Mouse (Mus musculus): ENCODE results near the gene Slc25a48.

Slc25a48 gene

DNA sequence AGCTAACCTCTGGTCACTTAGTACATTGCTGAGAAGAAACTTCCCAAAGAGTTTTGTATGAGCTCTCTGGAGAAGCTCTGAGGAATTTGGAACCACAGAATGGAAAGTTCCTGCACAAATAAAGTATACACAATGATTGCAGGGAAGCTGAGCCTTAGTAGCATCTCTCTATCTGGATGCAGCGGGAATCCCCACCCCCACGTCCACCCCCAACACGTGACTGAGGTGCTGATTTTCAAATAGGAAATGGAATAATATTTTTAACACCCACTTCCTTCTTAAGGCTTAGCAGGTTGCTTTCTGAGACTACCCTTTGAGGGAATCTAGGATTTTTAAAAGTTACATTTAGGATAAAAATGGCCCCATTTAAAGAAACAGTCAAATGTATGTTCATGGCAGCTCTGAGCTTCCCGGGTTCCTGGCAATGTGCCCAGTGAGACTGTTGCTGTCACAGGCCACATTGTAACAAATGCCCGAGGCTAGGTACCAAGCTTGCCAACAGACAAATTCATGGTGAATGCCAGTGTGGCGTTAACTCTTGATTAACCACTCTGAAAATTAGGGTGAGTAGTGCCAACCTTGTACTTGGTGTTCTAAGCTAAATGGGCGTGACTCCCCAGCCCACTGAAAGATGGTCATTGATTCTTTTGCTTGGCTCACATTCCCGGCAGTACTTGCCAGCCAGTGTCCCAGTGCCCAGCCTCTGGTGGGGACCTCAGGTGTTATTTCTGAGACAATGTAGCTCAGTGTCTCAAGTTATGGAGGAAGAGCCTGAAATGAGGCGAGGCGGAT lies 11.3 kb downstream of the Slc25a48 start:
- peak; percentile 82 for DNase-seq (ENCODE audit: low read depth, low spot score)

DNA sequence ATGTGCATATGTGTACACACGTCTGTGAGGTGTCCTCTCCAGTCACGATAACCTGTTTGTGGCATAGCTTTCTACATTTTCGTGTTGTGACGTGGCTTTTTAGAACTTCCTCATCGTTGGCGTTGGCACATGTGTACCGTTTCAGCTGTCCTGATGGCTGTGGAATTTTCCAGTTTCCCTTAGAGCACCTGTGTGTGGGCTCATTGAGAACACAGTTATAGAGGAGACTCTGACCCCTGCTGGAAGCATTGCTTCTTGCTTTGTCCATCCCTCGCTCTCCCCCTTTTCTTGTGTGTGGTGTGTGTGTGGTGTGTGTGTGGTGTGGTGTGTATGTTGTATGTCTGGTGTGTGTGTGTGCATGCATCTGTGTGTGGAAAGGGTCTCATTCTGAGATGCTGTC lies 11.9 kb downstream of the Slc25a48 start:
- DNase-seq (ENCODE audit: low read depth, low spot score): peak; percentile 58

DNA sequence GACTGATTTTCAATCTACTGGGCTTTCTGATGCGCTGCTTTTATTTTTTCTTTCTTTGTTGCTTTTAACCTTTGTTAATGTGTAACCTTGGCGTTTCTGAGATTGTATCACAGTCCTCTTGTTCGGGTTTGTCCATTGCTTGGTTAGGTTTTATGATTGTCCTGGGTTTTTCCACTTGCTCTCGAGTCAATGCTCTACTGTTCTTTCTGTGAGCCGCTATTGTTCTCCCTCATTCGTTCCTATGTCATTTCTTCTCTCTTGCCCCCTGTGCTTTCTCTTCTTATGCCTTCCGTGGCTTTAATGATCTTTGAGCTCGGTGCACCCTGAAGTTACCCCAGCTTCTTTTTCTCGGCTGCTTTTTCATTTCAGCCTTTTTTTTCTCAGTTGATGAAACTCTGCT lies 19.8 kb downstream of the Slc25a48 start:
- peak; percentile 70 for DNase-seq (ENCODE audit: low read depth, low spot score)

DNA sequence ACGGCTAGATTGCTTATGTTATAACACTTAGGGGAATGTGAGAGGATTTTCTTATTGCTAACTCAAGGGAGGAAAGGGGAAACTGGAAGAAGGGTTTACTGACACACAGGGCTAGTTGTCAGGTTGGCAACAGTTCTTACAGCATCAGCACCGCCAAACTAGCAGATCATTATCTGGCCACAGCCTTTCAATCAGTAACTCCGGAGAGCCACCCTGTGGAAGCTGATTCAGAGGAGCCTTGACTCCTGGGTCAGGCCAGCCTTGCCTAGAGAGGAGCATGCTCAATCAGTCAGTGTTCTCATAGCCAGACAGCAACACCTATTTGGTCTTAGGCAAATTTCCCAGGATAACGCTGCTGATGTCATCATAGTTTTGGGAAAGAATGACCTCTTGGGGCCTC lies 23.3 kb downstream of the Slc25a48 start:
- no peak for DNase-seq (ENCODE audit: low read depth, low spot score)

DNA sequence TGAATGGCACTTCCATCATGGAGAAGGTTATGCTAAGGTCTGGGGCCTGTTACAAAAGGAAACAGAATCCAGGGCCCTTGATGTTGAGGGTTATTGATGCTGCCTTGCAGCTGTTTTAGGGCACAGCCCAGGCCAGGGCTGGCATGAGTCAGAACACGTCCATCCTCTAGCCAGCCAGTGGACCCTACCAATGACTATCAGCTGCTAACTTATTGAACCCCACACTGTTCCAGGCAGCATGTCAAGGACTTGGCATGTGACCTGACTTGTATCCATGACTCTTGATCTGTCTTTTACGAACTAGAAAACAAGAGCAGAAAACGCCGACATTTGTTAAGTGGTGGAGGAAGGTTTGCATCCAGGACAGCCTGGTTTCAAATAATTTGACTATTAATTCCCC lies 24.6 kb downstream of the Slc25a48 start:
- no peak for DNase-seq (ENCODE audit: low read depth, low spot score)

DNA sequence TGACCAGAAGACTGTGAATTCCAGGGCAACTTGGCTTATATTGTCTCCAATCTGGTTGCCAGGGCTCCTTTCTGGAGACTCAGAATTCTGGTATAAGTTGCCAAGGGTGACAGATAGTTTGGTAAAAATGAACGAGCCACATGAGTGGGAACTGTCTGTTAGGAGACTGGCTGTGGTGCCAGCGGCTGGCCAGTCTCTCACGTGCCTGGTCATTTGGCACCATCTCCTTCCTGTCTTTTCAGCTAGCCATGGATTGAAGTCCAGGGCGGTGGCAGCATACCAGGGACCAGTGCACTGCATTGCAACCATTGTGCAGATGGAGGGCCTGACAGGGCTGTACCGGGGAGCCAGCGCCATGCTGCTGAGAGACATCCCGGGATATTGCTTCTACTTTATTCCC lies 25.1 kb downstream of the Slc25a48 start:
- DNase-seq (ENCODE audit: low read depth, low spot score): peak; percentile 36

DNA sequence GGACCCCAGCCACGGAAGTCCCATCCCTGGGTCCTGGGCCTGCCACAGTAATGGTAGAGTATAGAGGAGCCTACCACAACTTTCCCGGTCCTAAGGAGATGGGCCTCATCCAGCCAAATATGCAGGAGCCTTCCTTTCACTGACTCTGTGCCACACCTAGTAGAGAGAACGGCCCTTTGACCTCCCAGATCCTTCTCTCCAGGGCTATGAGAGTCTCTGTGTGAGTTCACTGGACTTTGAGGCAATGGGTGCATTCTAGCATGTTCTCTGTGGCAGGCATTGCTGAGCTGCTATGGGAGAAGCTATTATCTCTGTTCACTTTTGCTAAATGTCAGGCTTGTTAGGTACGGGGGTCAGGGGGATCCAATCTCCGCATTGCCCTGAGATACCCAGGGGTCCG lies 25.6 kb downstream of the Slc25a48 start:
- no peak for DNase-seq (ENCODE audit: low read depth, low spot score)

DNA sequence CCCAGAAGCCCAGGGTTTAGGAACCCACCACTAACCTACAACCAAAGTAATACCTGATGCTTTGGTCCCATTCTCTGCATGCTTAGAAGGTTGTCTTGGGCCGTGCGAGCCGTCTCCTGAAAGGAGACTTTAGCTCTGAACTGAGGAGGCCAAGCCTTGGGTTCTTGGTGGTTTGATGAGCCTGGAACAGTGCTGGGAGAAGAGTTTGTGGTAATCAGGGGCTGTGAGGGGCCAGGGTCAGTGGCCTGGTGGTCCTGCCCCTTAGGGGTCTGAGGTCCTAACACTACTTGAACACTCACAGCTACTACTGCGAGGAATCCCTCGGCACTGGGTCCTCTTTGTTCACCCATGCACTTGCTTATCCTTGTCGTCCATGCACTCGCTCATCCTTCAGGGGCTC lies 29.6 kb downstream of the Slc25a48 start:
- DNase-seq (ENCODE audit: low read depth, low spot score): no peak

DNA sequence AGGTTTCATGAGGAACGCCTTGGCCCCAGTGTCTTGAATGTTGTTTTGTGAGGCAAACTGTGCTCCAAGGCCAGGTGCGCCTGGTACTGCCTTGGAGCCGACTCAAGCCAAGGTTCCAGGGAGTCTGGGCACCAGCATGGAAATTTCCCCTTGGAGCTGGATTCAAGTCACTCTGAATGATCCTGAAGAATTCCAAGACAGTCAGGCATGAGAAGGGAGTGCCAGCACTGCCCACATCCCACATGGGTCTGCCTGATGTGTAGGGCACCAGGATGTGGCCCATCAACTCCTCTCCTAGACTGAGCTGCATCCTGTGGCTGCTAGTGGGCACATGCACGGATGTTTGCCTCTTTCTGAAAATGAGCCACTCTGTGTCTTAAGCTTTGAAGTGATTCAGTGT lies 30.4 kb downstream of the Slc25a48 start:
- DNase-seq (ENCODE audit: low read depth, low spot score): no peak

DNA sequence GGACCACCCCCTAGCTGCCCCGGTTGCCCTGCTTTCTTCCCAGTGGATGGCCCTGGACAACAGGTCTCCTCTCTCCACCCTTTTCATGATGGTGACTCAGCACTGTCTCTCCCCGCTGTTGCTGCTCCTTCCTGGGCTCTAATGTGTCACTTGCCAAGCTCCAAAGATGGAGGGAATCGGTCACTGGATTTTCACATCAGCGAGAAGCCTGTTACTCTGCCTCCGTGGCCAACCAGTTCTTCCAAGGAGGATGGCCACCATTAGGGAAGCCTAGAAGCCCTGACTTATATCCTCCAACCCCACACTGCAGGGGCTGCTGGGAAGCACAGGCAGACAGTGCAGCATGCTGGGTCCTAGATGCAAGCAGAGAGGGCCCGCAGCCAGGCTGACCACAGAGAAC lies 33.1 kb downstream of the Slc25a48 start:
- no peak for DNase-seq (ENCODE audit: low read depth, low spot score)

DNA sequence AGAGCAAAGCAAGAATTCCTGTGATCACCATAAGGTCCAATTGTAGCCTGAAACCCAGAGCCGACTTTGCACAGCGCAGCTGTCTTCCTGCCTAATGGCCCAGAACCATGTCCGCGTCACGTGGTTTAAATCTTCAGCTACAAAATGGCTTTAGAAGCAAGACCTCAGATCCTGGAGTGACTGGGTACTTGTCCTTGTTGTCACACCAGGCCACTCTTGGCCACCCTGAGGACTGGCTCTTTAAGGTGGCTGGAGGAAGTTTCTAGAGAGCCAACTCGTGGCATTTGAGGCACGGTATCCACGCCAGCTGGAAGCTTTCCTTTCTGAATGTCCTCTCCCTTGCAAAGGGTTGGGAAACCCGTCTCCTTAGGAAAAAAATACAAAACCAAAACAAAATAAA lies 33.8 kb downstream of the Slc25a48 start:
- DNase-seq (ENCODE audit: low read depth, low spot score): no peak

DNA sequence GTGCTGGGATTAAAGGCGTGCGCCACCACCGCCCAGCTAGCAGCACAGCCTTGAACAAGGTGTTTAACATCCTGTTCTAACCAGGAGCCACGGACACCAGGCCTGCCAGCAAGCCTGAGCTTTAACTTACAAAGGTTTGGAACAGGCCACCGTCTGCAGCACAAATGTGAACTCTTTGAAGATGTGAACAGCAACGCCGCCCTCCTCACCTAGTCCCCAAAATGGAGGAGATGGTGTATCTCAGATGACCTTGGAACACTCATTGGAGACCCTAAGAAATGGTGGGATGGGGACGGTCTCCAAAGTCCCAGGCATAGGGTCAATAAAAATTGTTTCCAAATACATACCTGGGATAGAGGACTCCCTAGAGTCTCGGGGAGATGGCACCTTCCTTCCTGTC lies 34.5 kb downstream of the Slc25a48 start:
- no peak for DNase-seq (ENCODE audit: low read depth, low spot score)

DNA sequence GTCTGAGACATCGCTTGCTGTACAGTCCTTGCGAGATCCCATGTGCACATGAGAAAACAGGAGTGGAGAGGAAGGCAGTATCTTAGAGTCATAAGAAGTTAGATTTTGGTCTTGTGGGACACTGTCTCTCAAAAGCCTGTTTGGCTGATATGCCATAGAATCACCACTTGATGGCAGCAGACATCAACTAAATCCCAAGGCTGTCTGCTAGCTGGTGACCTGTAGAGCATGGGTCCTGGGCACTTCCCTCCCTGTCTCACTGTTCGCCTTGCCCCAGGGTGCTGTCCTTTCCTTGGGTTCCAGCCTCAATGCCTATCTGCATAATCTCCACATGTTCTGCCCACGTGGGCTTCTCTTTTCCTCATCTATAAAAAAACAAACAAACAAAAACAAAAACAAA lies 37.2 kb downstream of the Slc25a48 start:
- peak; percentile 84 for DNase-seq (ENCODE audit: low read depth, low spot score)

DNA sequence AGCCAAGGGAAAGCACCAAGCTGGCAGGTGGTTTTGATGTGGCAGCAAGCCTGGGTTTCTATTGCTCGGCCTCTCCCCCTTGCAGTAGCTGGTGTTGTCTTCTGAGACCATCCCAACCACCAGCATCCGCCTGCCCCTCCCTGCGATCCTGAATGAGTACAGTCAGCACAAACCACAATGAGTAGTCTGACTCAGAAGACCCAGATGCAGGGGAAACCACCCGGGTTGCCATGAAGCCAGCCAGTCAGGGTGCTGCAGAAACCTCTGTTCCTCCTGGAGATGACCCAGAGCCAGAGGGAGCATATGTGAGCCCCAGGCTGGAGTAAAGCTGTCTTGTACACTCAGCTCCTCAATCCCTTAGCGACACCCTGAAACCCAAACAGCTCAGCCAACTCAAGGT lies 38.6 kb downstream of the Slc25a48 start:
- no peak for DNase-seq (ENCODE audit: low read depth, low spot score)

DNA sequence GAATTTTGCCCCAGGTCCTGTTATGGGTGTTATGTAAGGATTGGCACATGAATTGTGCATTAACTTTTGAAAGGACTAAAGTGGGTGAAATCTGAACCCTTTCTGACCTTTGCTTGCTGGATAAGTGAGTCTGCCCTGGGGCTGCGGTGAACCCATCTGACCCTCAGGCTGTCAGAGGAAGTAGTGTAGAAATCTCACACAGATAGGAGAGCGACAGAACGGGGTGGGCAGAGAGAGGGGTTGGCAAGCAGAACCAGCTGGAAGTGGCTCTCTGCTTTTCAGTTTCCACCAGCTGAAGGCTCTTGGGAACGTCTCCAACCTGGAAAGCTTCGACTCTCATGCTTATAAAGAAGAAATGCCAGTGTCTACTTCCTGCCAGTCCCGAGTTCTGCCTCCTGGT lies 39.1 kb downstream of the Slc25a48 start:
- DNase-seq (ENCODE audit: low read depth, low spot score): peak; percentile 72

DNA sequence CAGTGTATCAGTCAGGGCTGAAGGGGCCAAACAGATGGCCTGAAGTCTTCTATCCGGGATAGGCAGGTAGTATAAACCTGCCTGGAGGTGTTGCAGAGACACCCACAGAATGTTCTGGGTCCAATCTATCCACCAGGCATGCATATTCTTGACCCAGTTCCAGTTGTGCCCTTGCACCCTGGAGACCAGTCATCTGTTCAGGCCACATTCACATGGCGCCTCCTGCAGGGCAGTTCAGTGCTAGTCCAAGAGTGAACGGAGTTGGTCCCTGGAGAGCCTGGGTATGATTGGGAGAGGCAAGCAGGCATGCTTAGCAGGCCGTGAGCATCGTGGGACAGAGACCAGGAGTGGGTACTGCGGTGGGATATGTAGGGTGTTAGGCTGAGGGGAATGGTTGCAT lies 39.9 kb downstream of the Slc25a48 start:
- DNase-seq (ENCODE audit: low read depth, low spot score): no peak

DNA sequence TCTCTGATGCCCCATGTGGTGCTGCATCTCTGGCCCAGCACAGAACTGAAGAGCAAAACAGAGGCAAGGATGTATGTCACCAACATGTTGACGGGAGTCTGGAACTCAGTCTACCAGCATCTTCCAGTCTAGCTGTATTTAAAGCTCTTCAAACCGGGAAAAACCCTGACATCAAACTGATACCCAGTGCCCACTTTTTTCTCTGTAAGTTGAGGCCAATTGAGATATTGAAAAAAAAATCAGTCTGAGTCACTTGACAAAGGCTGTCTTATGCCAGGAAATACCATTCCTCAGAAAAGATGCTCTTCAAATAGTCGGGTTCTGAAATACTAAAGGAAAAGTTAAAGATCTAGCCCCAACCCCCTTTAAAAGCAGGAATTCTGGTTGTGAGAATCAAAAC lies 44.0 kb downstream of the Slc25a48 start, which contains the start of gene Il9:
TSS of gene Il9 (minus strand) at position 101 of the 400 bp plus-strand sequence.
- no peak for DNase-seq (ENCODE audit: low read depth, low spot score)

DNA sequence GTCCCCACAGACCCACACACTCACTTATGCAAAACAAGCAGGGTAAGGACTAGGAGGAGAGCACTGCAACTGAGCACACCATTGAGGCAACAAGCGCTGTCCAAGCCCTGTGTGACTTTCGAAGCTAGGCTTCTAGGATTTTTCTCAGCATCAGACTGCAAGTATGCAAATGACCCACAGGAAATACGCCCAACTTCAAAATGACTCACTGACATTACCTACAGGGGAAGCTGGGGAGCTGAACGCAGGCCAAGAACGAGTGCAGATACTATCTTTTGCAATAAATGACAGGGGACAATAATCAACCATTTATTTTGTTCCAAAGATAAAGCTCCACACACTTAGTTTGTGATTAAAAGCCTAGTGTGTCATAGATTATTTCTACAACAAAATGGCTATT lies 49.9 kb downstream of the Slc25a48 start:
- peak; percentile 18 for DNase-seq (ENCODE audit: low read depth, low spot score)

DNA sequence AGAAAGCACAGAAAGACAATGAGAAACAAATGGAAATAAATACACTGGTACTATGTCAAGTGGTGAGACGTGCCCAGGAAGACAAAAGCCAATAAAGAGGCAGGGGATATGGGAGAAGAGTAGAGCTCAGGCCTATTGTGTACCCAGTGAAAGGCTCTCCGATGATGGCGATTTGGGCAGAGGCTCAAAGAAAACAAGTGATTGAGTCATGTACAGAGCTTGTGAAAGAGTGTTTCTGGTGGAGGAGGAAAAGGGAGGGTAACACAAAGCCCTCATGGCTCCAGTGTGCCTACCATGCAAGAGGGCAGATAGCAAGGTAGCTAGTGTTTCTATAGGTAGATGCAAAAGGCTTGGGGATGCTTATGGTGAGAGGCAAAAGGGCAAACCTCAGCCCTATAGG lies 56.3 kb downstream of the Slc25a48 start:
- DNase-seq (ENCODE audit: low read depth, low spot score): no peak

DNA sequence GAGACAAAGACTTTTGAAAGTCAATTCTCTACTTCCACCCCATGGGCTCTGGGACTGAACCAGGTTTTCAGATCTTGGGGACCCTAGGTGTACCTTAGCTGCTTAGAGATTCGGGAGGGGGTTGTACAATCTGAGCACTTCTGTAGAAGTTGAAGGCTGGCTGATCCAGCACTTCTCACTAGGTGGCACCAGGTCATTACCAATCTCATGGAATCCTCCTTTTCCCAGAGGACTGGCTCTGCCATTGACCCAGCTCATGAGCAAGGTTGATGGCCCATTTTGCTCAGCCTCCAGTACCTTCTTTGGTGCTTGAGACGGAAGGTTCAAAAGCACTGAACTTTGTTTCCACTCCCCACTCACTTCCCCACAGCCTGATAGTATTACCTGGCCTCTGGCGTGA lies 62.0 kb downstream of the Slc25a48 start:
- DNase-seq (ENCODE audit: low read depth, low spot score): peak; percentile 37

DNA sequence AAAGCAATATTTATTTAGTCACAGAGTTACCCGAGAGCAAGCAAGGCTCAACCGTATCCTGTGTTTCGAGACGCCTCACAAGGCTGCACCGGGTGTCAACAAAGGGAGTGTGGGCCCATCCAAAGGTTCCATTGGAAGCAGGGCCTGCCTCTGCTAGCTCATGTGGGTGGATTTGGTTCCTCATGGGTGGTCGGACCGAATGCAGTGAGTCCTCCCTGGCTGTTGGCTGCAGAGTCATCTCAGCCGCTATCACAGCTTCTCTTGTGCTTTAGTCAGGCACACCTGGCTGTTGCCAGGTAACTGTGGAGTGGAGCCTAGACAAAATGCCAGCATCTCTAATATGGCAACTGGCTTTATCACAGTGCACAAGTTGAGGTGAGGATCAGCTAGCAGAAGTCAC lies 62.5 kb downstream of the Slc25a48 start:
- no peak for DNase-seq (ENCODE audit: low read depth, low spot score)

DNA sequence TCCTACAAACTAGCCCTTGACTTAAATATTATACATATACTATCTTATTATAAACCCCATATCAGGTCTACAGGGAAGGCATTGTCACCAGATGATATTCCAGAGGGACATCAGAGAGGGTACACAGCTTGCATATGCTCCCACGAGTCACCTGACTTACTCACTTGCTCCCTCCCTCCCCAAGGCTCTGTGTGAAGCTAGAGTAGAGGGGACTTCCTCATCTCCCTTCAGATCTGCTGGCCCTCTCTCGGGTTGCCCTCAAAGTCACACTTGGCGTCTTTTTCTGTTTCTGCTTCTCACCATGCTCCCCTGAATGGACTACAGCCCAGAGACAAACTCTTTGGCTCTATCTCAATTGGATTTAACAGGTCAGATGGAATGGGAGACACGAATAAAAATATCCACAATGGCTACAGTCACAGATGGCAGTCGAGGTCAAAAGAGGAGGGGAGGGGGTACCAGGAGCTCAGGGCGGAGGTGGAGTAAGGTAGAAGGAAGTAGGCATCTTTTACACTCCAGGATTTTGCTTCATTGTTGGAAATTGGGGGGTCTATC lies 63.8 kb downstream of the Slc25a48 start:
- DNase-seq (ENCODE audit: low read depth, low spot score): peak; percentile 53

DNA sequence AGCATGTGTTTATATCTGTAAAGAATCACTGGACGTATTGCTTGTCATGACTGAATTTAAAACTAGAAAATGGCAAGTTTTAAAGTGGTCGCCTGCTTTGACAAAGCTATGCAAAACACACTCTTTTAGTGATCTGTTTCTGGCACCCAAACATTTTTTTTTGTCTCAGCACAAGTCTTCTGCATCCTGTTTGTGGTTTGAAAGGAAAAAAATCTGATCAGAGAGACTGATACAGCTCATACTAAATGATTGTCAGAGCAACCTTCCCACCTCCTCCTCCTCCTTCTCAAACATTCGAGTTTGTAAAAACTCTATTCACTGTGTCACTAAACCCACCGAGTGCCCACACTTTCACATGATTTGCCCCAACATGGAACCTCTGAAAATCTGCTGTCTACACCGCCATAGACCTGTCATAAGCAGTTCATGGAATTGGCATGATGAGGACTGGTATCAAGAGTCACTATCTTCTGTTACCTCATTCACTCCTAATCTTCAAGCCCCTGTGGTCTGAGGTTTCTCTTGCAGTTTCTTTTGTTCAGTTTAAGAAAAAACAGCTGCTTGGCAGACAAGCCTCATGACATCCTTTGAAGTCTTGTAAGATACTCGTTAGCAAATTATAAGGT lies 68.8 kb downstream of the Slc25a48 start:
- DNase-seq (ENCODE audit: low read depth, low spot score): no peak
